Mouse (Mus musculus) lung, postnatal 0 days (tissue): ENCODE results near the gene Tmem259.

Source experiments
- CTCF ChIP-seq: IDR thresholded peaks from 2 replicates; pipeline ENCODE4 v1.5.1; 2016; ENCODE audit warnings: antibody characterized with exemption, mild to moderate bottlenecking
- EP300 ChIP-seq: IDR thresholded peaks from 2 replicates; pipeline ENCODE4 v1.6.1; 2016; ENCODE audit warnings: antibody characterized with exemption, mild to moderate bottlenecking, control low read depth

DNA sequence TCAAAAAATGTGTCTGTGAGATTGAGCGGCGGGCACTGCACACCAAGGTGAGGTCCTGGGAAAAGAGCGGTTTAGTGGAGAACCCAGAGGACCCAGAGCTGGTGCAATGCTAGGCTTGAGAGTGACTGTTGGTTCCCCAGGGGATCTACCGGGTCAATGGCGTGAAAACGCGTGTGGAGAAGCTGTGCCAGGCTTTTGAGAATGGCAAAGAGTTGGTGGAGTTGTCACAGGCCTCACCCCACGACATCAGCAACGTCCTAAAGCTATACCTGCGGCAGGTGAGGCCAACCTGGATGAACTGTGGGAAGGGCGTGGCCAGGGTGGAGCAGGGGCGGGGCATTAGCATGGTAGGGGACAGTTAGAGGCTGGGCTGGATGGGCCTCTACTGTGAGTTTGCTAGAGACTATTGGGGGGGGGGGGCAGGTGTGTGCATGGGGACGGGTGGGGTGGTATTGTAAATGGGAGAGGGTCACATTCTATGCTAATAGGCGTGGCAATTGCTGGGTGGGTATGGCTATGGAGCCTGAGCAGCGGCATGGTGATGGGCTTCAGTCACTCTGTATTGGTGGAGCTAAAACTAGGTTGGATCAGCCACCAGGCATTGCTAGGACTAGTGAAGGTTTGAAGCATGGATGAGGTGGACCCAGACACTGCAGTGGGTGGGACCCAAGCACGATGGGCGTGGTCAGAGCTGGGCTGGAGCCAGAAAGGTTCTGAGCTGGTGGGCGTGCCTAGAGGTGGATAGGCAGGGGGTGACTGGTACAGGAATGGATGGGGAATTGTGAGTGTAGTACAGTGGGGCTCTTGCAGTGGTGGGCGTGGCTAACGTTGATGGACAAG is 43.8 kb upstream of the Tmem259 start:
- TF ChIP-seq CTCF: no peak
- TF ChIP-seq EP300: no peak
